Mouse (Mus musculus) liver, postnatal 0 days (tissue): ENCODE data around the gene Slc35e4.
"Not testable (repeated sequence)": the region's sequence is repeated elsewhere in the genome, so short reads cannot be mapped to it uniquely, and the experiment has no call there.

Experiments
- CTCF ChIP-seq: sonication (generic); IDR thresholded peaks from 2 replicates; pipeline ENCODE4 v1.5.1; 2016; ENCODE audit warnings: antibody characterized with exemption, low read depth
- EP300 ChIP-seq: IDR thresholded peaks from 2 replicates; pipeline ENCODE4 v1.6.1; 2016; ENCODE audit warnings: antibody characterized with exemption, low read depth, mild to moderate bottlenecking

- not testable (repeated sequence) for TF ChIP-seq EP300, CTCF
Observed at GRCm38 (mm10) chr11:3955371-3955770, 40.9 kb upstream of the Slc35e4 start.
